Mouse (Mus musculus) left cerebral cortex, adult 6 months (tissue): ENCODE measurements around the gene Ccdc188. TPM values are rescaled to one million over a fixed set of nuclear protein-coding genes. Genes with fewer than 3 reads are reported as not detected.

Experiments used
- long read RNA-seq, 2 experiments: library from polyadenylated mRNA; unstranded; transcript quantifications; one replicate each; pipeline ENCODE4 v2.0.0; 2019 to 2020
- polyA plus RNA-seq: library from polyadenylated mRNA; unstranded; fragments of <200 nt; fragmentation: Nextera tagmentation; gene quantifications from 2 replicates; pipeline ENCODE4 v1.2.3, GENCODE M21; 2021

Ccdc188 gene
- not detected in 2 replicates for polyA plus RNA-seq
- long read RNA-seq, experiment 1 = 0 reads
- long read RNA-seq, experiment 2 = 0 reads

GRCm38 (mm10) chr16:18217579-18217978 is at the start of gene Ccdc188:
Gene Ccdc188 (plus strand): TSS chr16:18217879.

DNA sequence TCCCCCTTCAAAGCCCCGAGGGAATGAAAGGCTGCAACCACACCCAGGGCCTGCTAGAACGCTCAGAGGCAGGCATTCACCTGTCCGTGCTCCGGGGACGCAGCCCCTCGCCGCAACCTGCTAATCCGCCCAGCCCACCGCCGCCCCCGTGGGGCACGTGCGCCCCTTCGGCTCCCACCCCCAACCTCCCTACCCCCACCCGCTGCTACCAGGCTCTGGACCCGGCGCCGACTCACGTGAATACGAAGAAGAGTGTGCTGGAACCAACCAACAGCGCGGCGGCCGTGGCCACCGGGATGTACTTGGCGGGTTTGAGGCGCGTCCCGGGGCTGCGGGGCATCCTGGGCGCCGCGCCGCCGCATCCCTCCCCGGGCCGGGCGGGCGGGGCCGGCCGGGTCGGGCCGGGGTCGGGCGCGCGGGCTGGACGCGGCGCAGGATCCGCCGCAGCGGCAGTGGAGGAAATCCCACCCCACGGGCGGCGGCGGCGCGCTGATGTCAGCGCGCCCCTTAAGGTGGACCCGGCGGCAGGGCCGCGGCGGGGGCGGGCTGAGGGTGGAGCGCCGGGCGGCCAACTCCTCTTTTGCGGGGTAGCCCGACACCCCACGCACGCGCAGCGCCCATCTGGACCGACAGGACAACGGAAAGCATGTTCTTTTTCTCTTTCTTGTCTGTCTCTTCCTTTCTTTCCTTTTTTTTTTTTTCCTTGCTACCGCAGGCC is 17.2 kb downstream of the Ccdc188 start, which contains the start of gene Zdhhc8:
Zdhhc8 (minus strand) TSS at position 466 of the 718 bp plus-strand sequence.

GRCm38 (mm10) chr16:18248433-18249363 is 31.0 kb downstream of the Ccdc188 start, which contains the start of the genes Trmt2a and Ranbp1:
Gene Trmt2a (plus strand): TSS chr16:18248679.
Gene Ranbp1 (minus strand): TSS chr16:18248732.

DNA sequence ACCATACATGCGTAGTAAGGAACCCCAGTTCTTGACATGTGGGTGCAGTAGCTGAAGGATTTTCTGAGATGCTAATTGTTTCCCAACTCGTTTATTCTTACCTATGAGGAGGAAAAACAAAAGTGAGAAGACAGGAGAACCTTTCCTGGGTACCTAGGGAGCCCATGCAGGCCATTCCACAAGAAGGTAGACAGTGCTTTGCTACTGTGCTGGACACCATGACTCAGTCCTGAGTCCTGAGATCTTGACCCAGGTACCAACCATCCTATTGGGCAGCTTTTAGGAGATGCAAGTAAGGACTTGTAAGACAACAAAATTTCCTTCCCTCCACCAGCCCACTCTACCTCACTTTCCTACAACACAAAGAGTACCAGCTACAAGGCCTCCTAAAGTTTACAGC is 40.5 kb downstream of the Ccdc188 start, which contains the start of gene Gm49776:
Gm49776 (minus strand) TSS at position 101 of the 400 bp plus-strand sequence.

Other genes starting within 250 kb of the Ccdc188 start
- gene Vpreb2, start 237.5 kb upstream of the Ccdc188 start, polyA plus RNA-seq = not detected in 2 replicates
- gene Dgcr6, start 165.0 kb upstream of the Ccdc188 start, polyA plus RNA-seq = 155 and 169 TPM in 2 replicates
- 45.3 and 63.1 TPM in 2 replicates for gene Prodh, start 127.7 kb upstream of the Ccdc188 start, polyA plus RNA-seq
- 14.9 and 66.7 TPM in 2 replicates for gene Rtn4r, start 90.2 kb upstream of the Ccdc188 start, polyA plus RNA-seq
- gene Zdhhc8, start 17.3 kb downstream of the Ccdc188 start, polyA plus RNA-seq = 25.9 and 36.8 TPM in 2 replicates
- gene Trmt2a, start 30.8 kb downstream of the Ccdc188 start, polyA plus RNA-seq = 34.2 and 37.7 TPM in 2 replicates
- gene Ranbp1, start 30.9 kb downstream of the Ccdc188 start, polyA plus RNA-seq = 170 and 179 TPM in 2 replicates
- not detected in 2 replicates for gene Gm49776, start 40.4 kb downstream of the Ccdc188 start, polyA plus RNA-seq
- 7.7 and 9.7 TPM in 2 replicates for gene Dgcr8, start 71.4 kb downstream of the Ccdc188 start, polyA plus RNA-seq
- 157 and 170 TPM in 2 replicates for gene Tango2, start 130.2 kb downstream of the Ccdc188 start, polyA plus RNA-seq
- 8.2 and 9.8 TPM in 2 replicates for gene Arvcf, start 130.3 kb downstream of the Ccdc188 start, polyA plus RNA-seq
- gene Txnrd2, start 208.5 kb downstream of the Ccdc188 start, polyA plus RNA-seq = 43.7 and 49.9 TPM in 2 replicates
- gene Comt, start 209.0 kb downstream of the Ccdc188 start, polyA plus RNA-seq = 178 and 179 TPM in 2 replicates